Mouse (Mus musculus) cerebellum, postnatal 25 days (tissue): ENCODE data around the gene Rps2.
"Not testable (repeated sequence)": the region's sequence is repeated elsewhere in the genome, so short reads cannot be mapped to it uniquely, and the experiment has no call there.

Experiments used
- DNase-seq, 2 experiments: peaks; one replicate each; pipeline ENCODE4 v3.0.0; 2021; ENCODE audit warnings: mixed read lengths in 2 of 2

The Rps2 gene

GRCm38 (mm10) chr17:24706982-24707800 lies 10.7 kb upstream of the Rps2 start, which contains the start of gene Tbl3:
Gene Tbl3, minus strand, starts transcription at chr17:24707660.
- DNase-seq = peak; percentile 94 to 97

GRCm38 (mm10) chr17:24707801-24708425 lies 10.0 kb upstream of the Rps2 start:
- DNase-seq = no peak

- DNase-seq = no peak
These were observed 9.3 kb upstream of the Rps2 start for GRCm38 (mm10) chr17:24708646-24709045.

- DNase-seq = no peak
These were observed 2.4 kb upstream of the Rps2 start for GRCm38 (mm10) chr17:24715556-24715955.

GRCm38 (mm10) chr17:24716166-24716682 lies 1.7 kb upstream of the Rps2 start:
- DNase-seq = no peak

GRCm38 (mm10) chr17:24718938-24719337 lies 1.0 kb downstream of the Rps2 start:
- not testable (repeated sequence) for DNase-seq

GRCm38 (mm10) chr17:24719494-24720222 lies 1.7 kb downstream of the Rps2 start:
- peak; percentile 97 to 99 for DNase-seq

GRCm38 (mm10) chr17:24720616-24721015 lies 2.7 kb downstream of the Rps2 start:
- DNase-seq = not testable (repeated sequence)

- DNase-seq = not testable (repeated sequence)
These were observed 3.6 kb downstream of the Rps2 start for GRCm38 (mm10) chr17:24721383-24721955.

- DNase-seq = no peak
These were observed 4.5 kb downstream of the Rps2 start for GRCm38 (mm10) chr17:24722220-24722924.

- DNase-seq = no peak
These were observed 5.4 kb downstream of the Rps2 start for GRCm38 (mm10) chr17:24723122-24723880.

- DNase-seq = no peak
These were observed 5.9 kb downstream of the Rps2 start for GRCm38 (mm10) chr17:24723881-24724180.

- DNase-seq = peak; percentile 99
These were observed 6.3 kb downstream of the Rps2 start, which contains the start of gene Ndufb10 for GRCm38 (mm10) chr17:24724184-24724583. Gene Ndufb10, minus strand, starts transcription at chr17:24724478.

GRCm38 (mm10) chr17:24725637-24726390 lies 7.9 kb downstream of the Rps2 start:
- no peak for DNase-seq

GRCm38 (mm10) chr17:24727618-24728017 lies 9.7 kb downstream of the Rps2 start, which contains the start of gene Rpl3l:
Gene Rpl3l, plus strand, starts transcription at chr17:24727820.
- no peak for DNase-seq

- DNase-seq = no peak
These were observed 10.3 kb downstream of the Rps2 start for GRCm38 (mm10) chr17:24728184-24728583.

GRCm38 (mm10) chr17:24729067-24729466 lies 11.2 kb downstream of the Rps2 start:
- DNase-seq = no peak

GRCm38 (mm10) chr17:24730787-24731186 lies 12.9 kb downstream of the Rps2 start:
- no peak for DNase-seq

- no peak for DNase-seq
These were observed 14.5 kb downstream of the Rps2 start for GRCm38 (mm10) chr17:24732233-24732935.
